ENCODE assay signal across 45 mouse cellular contexts in genomic region chr12:80970181-80970705, GRCm38 (mm10). TPM values are rescaled to one million over a fixed set of nuclear protein-coding genes. Genes with fewer than 3 reads are reported as not detected.
"Had no signal": no experiment of that assay in that cellular context is flagged by ENCODE, and none has a peak within 500 bp of the region (broad histone marks: within the 10 kb centered on the region; RNA-seq: fewer than 3 reads in every experiment).

No protein-coding gene starts in this region.

- H3K27me3 ChIP-seq: heart, embryonic 12.5 days; heart, embryonic 13.5 days; heart, embryonic 15.5 days; hindbrain, embryonic 12.5 days; hindbrain, embryonic 13.5 days; hindbrain, embryonic 15.5 days; intestine, embryonic 15.5 days; kidney, embryonic 15.5 days had no signal

- H3K36me3 ChIP-seq: heart, embryonic 10.5 days; heart, embryonic 12.5 days; heart, embryonic 13.5 days; heart, embryonic 15.5 days; hindbrain, embryonic 10.5 days; hindbrain, embryonic 12.5 days; hindbrain, embryonic 13.5 days; hindbrain, embryonic 15.5 days; intestine, embryonic 15.5 days; kidney, embryonic 15.5 days had no signal

- H3K4me2 ChIP-seq: heart, embryonic 11.5 days; heart, embryonic 12.5 days; heart, embryonic 13.5 days; heart, embryonic 15.5 days; hindbrain, embryonic 12.5 days; hindbrain, embryonic 13.5 days; hindbrain, embryonic 14.5 days; hindbrain, embryonic 15.5 days; intestine, embryonic 15.5 days; kidney, embryonic 15.5 days had no signal

- H3K27ac ChIP-seq: heart, embryonic 10.5 days; heart, embryonic 13.5 days; heart, embryonic 15.5 days; hindbrain, embryonic 10.5 days; hindbrain, embryonic 12.5 days; hindbrain, embryonic 13.5 days; hindbrain, embryonic 14.5 days; hindbrain, embryonic 15.5 days; hindbrain, postnatal 0 days; intestine, embryonic 15.5 days; kidney, embryonic 15.5 days; kidney, postnatal 0 days; layer of hippocampus, adult 2 months; left cerebral cortex, adult 2 months had no signal

- H3K4me3 ChIP-seq: heart, embryonic 10.5 days; heart, embryonic 12.5 days; heart, embryonic 13.5 days; heart, embryonic 15.5 days; hindbrain, embryonic 10.5 days; hindbrain, embryonic 12.5 days; hindbrain, embryonic 13.5 days; hindbrain, embryonic 15.5 days; intestine, embryonic 15.5 days; kidney, embryonic 15.5 days; layer of hippocampus, adult 2 months; left cerebral cortex, adult 2 months had no signal

- DNase-seq: heart, postnatal 10 days; heart, postnatal 14 days; heart, postnatal 36 days; heart, postnatal 4 days; kidney, adult 11 months; kidney, adult 18-20 months; kidney, adult 2 months; kidney, adult 8-10 months; kidney, adult 9 months; kidney, postnatal 10 days; kidney, postnatal 14 days; kidney, postnatal 25 days; kidney, postnatal 36 days; kidney, postnatal 4 days; layer of hippocampus, adult 9-11 months; layer of hippocampus, postnatal 36 days had no signal

- H3K9ac ChIP-seq: heart, embryonic 12.5 days; heart, embryonic 13.5 days; heart, embryonic 15.5 days; hindbrain, embryonic 12.5 days; hindbrain, embryonic 13.5 days; hindbrain, embryonic 14.5 days; hindbrain, embryonic 15.5 days; intestine, embryonic 15.5 days; kidney, embryonic 15.5 days had no signal

- ATAC-seq: hindbrain, embryonic 16.5 days; hindbrain, postnatal 0 days; inflammation-experienced regulatory T-cells, adult 6 months; intestine, embryonic 15.5 days; intestine, postnatal 0 days had no signal

- H3K4me1 ChIP-seq: heart, embryonic 12.5 days; heart, embryonic 13.5 days; heart, embryonic 15.5 days; hindbrain, embryonic 12.5 days; hindbrain, embryonic 13.5 days; hindbrain, embryonic 15.5 days; intestine, embryonic 15.5 days; kidney, embryonic 15.5 days had no signal

- H3K9me3 ChIP-seq: heart, embryonic 10.5 days; heart, embryonic 12.5 days; heart, embryonic 13.5 days; heart, embryonic 15.5 days; hindbrain, embryonic 12.5 days; hindbrain, embryonic 13.5 days; hindbrain, embryonic 15.5 days; intestine, embryonic 15.5 days; kidney, embryonic 15.5 days had no signal

RNA-seq across cellular contexts. Expression of gene Slc10a1, which starts 1.7 kb away (rescaled TPM):
- total RNA-seq: heart, postnatal 10 days; heart, postnatal 14 days; heart, postnatal 25 days; heart, postnatal 36 days; heart, postnatal 4 days; hematopoietic stem cell, adult 5-6 weeks; hindbrain, postnatal 0 days; layer of hippocampus, adult 18-20 months; layer of hippocampus, adult 2 months; layer of hippocampus, adult 8-10 months; layer of hippocampus, postnatal 10 days; layer of hippocampus, postnatal 14 days; layer of hippocampus, postnatal 25 days; layer of hippocampus, postnatal 36 days; left cerebral cortex, adult 18-20 months; left cerebral cortex, adult 2 months; left cerebral cortex, adult 8-10 months had no signal
- polyA plus RNA-seq: large intestine, adult 2 months had no signal
